Mouse (Mus musculus): ENCODE results near the gene Muc5b. TPM values are rescaled to one million over a fixed set of nuclear protein-coding genes. Genes with fewer than 3 reads are reported as not detected.

The Muc5b gene
- polyA plus RNA-seq, 1 experiment: not detected

DNA sequence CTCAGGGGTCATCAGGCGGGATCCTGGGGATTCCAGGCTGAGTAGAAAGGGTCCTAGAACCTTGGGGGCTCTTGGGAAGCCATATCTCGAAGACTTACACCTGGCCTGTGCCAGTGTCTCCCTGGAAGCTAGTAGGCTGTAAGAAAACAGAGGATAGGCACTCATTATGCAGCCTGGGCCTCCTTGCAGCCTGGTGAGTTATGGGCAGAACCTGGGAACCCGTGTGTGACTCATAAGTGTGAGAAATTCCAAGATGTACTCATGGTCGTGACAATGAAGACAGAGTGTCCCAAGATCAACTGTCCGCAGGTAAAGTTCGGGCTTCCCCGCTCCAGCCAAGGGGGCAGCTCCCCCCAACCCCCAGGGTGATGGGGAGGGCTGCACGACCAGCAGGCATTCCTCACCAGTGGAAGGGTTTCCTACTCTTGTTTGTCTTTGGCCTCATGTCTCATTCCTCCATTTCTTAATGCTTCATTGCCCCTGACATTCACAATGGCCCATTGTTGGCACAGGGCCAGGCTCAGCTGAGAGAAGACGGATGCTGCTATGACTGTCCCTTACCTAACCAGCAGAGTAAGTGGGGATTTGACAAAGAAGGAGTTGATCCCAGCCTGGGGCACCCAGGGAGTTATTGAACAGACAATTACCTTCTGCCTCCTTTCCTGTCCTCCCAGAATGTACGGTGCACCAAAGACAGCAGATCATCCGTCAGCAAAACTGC, 21.4 kb upstream of the Muc5b start:
- TF ChIP-seq CTCF (IDR thresholded peaks at IDR 0.05; ENCODE audit: extremely low read depth, insufficient read length, insufficient replicate concordance, low read depth, low read length): no peak
- no peak for TF ChIP-seq POLR2A (IDR thresholded peaks at IDR 0.05; ENCODE audit: low read depth, low read length)
- Histone ChIP-seq H3K27me3 (ENCODE audit: control insufficient read depth, insufficient read depth, low read length) (no peaks in the 10 kb centered on the region), H3K27ac (ENCODE audit: insufficient read depth, low read depth, low read length) (no peak overlapping the region), H3K36me3 (ENCODE audit: control insufficient read depth, insufficient read depth, low read length) (no peaks in the 10 kb centered on the region), H3K4me3 (ENCODE audit: low read depth, low read length) (no peak overlapping the region), H3K4me1 (ENCODE audit: control insufficient read depth, insufficient read depth, insufficient read length, low read length) (no peaks in the 10 kb centered on the region)
- 64% methylated on average over 11 of the region's 11 CpGs for WGBS

DNA sequence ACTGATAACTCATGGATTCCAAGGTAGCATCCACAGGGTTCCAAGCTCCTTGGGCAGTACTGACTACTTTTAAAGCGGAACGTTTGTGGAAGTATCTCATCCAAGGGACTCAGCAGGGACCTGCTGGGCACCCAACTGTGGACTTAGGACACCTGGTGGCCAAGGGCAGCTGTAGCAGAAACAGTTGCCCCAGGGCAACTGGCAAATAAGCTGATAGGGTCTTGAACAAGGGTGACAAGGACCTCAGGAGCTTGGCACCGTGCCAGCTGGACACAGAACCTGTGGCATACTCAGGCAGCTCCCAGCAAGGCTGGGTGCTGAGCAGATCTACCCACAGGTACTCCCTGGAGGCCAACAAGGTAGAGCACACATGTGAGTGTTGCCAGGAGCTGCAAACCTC, 20.6 kb upstream of the Muc5b start:
- Histone ChIP-seq H3K27ac (ENCODE audit: insufficient read depth, low read depth, low read length) (no peak overlapping the region), H3K4me3 (ENCODE audit: low read depth, low read length) (no peak overlapping the region), H3K27me3 (ENCODE audit: control insufficient read depth, insufficient read depth, low read length) (no peaks in the 10 kb centered on the region), H3K4me1 (ENCODE audit: control insufficient read depth, insufficient read depth, insufficient read length, low read length) (no peaks in the 10 kb centered on the region), H3K36me3 (ENCODE audit: control insufficient read depth, insufficient read depth, low read length) (no peaks in the 10 kb centered on the region)
- TF ChIP-seq POLR2A (IDR thresholded peaks at IDR 0.05; ENCODE audit: low read depth, low read length) (no peak), CTCF (IDR thresholded peaks at IDR 0.05; ENCODE audit: extremely low read depth, insufficient read length, insufficient replicate concordance, low read depth, low read length) (no peak)
- WGBS: 59% methylated on average over 3 of the region's 3 CpGs

DNA sequence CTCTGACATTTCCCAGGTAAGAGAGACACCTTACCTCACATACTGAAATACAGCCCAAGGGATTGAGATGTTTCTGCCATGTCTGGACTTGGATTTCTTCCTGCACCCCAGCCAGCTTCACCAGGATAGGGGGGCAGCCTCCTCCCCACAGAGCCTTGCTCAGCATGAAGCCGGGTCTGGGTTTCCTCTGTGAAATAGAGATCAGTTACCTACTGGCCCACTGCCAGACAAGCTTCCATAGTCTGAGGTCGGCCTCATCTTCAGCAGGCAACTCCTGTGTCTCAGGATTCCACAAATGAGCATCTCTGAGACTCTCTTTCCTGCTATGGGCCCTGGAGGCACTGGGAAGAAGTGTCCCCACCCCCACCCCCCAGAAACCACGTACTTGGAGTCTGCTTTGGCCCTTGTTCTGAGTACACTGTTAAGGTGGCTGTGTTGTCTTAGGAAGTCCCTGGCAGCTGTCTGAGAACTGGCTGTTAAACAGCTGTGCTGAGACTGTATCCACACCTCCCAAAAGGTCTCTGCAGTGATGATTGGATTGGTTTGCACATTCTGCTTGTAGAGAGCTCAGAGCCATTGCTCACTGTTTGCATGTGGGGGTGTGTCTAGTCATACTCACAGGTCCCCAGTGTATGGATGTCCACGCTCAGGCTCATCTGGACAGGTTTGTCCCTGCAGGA, 16.1 kb upstream of the Muc5b start:
- H3K36me3 ChIP-seq (ENCODE audit: control insufficient read depth, insufficient read depth, low read length): no peaks in the 10 kb centered on the region
- no peak for TF ChIP-seq CTCF (IDR thresholded peaks at IDR 0.05; ENCODE audit: extremely low read depth, insufficient read length, insufficient replicate concordance, low read depth, low read length)
- TF ChIP-seq POLR2A (IDR thresholded peaks at IDR 0.05; ENCODE audit: low read depth, low read length): no peak
- no peak overlapping the region for H3K27ac ChIP-seq (ENCODE audit: insufficient read depth, low read depth, low read length)
- H3K4me1 ChIP-seq (ENCODE audit: control insufficient read depth, insufficient read depth, insufficient read length, low read length): no peaks in the 10 kb centered on the region
- H3K4me3 ChIP-seq (ENCODE audit: low read depth, low read length): no peak overlapping the region
- 34% methylated on average over 4 of the region's 4 CpGs for WGBS
- H3K27me3 ChIP-seq (ENCODE audit: control insufficient read depth, insufficient read depth, low read length): 0 out of 2 replicates have a peak, but pooled peaks cover 2% of the 10 kb centered on the region

DNA sequence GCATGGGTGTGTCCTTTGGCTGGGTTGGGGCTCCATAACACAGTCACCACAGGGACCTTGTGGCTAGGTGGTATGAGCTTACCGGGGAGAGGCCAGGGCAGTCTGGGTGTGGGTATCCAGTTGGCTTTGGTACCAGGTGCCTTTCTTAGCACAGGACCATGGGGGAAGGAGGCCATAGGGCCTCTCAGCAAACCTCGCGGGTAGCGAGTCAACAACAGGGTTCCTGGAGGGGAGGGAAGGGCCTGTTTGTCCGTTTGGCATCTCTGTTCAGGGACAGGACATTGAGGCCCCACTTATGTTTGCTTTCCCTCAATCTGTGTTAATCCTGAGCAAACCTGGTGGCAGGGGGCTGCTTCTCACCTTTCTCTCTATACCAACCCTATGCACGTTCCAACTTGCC, 15.2 kb upstream of the Muc5b start:
- no peaks in the 10 kb centered on the region for H3K4me1 ChIP-seq (ENCODE audit: control insufficient read depth, insufficient read depth, insufficient read length, low read length)
- TF ChIP-seq POLR2A (IDR thresholded peaks at IDR 0.05; ENCODE audit: low read depth, low read length) (no peak), CTCF (IDR thresholded peaks at IDR 0.05; ENCODE audit: extremely low read depth, insufficient read length, insufficient replicate concordance, low read depth, low read length) (no peak)
- 0 out of 2 replicates have a peak, but pooled peaks cover 2% of the 10 kb centered on the region for H3K27me3 ChIP-seq (ENCODE audit: control insufficient read depth, insufficient read depth, low read length)
- WGBS: 54% methylated on average over 6 of the region's 6 CpGs
- no peak overlapping the region for H3K27ac ChIP-seq (ENCODE audit: insufficient read depth, low read depth, low read length)
- no peaks in the 10 kb centered on the region for H3K36me3 ChIP-seq (ENCODE audit: control insufficient read depth, insufficient read depth, low read length)
- no peak overlapping the region for H3K4me3 ChIP-seq (ENCODE audit: low read depth, low read length)

DNA sequence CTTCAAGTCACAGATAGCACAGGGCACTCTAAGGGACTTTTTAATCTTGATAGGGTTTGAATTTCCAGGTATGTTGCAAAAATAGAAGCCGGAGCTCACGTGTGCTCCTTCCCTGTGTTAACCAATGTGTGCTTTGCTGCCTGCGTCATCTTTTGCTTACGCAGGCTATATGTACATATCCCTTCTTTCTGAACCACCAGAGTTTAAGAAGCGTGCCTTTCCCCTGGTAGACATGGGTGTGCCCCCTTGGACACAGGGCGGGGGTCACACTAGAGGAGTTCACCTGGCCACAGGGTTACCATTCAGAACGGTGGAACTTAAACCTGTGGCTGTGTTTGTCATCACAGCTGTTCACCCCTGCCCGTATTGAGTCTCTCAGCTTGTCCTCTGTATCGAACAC, 14.5 kb upstream of the Muc5b start:
- no peak overlapping the region for H3K4me3 ChIP-seq (ENCODE audit: low read depth, low read length)
- WGBS: 72% methylated on average over 9 of the region's 9 CpGs
- 0 out of 2 replicates have a peak, but pooled peaks cover 2% of the 10 kb centered on the region for H3K27me3 ChIP-seq (ENCODE audit: control insufficient read depth, insufficient read depth, low read length)
- no peak for TF ChIP-seq CTCF (IDR thresholded peaks at IDR 0.05; ENCODE audit: extremely low read depth, insufficient read length, insufficient replicate concordance, low read depth, low read length)
- no peak for TF ChIP-seq POLR2A (IDR thresholded peaks at IDR 0.05; ENCODE audit: low read depth, low read length)
- no peak overlapping the region for H3K27ac ChIP-seq (ENCODE audit: insufficient read depth, low read depth, low read length)
- H3K36me3 ChIP-seq (ENCODE audit: control insufficient read depth, insufficient read depth, low read length): no peaks in the 10 kb centered on the region
- no peaks in the 10 kb centered on the region for H3K4me1 ChIP-seq (ENCODE audit: control insufficient read depth, insufficient read depth, insufficient read length, low read length)

DNA sequence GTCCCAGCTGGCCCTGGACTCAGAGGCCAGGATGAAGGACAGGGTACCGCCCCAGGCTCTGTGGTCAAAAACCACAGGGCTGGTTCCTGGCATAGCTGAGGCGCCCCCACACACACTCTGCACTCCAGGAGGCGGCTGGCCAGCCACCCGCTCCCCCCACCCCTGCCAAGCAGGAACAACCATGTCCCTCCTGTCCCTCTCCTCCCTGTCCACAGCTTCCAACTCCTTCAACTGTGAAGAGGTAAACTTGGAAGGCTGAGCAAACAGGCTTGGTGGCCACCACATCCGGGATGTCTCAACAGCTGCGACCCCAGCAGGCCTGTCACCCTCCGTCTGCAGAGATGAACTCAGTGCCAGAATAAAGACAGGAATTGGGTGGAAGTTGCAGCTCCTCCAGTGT, 2.9 kb upstream of the Muc5b start:
- Histone ChIP-seq H3K27ac (ENCODE audit: insufficient read depth, low read depth, low read length) (no peak overlapping the region), H3K4me3 (ENCODE audit: low read depth, low read length) (no peak overlapping the region), H3K4me1 (ENCODE audit: control insufficient read depth, insufficient read depth, insufficient read length, low read length) (no peaks in the 10 kb centered on the region), H3K27me3 (ENCODE audit: control insufficient read depth, insufficient read depth, low read length) (peaks cover 2% of the 10 kb centered on the region; the same call in 1 of the 2 replicates), H3K36me3 (ENCODE audit: control insufficient read depth, insufficient read depth, low read length) (no peaks in the 10 kb centered on the region)
- TF ChIP-seq POLR2A (IDR thresholded peaks at IDR 0.05; ENCODE audit: low read depth, low read length): no peak
- no peak for TF ChIP-seq CTCF (IDR thresholded peaks at IDR 0.05; ENCODE audit: extremely low read depth, insufficient read length, insufficient replicate concordance, low read depth, low read length)
- WGBS: 67% methylated on average over 7 of the region's 7 CpGs

DNA sequence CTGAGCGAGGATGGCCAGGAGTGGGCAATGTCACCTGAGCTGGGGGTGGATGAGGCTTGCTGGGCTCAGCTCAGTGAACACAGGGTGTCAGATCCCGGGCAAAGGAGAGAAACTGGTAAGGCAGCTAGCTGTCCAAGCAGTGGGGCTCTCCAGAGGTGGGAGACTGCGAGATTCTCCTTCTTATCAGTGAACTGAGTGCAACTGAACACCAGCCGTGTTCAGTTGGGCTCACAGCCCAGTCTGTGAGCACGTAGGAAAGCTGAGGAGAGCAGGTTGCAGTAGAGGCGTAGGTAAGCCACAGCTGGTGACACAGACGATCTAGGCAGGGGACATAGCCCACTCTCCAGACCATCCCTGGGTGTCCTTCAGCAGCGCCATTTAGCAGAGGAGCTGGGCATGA, 2.4 kb upstream of the Muc5b start:
- Histone ChIP-seq H3K4me3 (ENCODE audit: low read depth, low read length) (no peak overlapping the region), H3K36me3 (ENCODE audit: control insufficient read depth, insufficient read depth, low read length) (no peaks in the 10 kb centered on the region), H3K27ac (ENCODE audit: insufficient read depth, low read depth, low read length) (no peak overlapping the region), H3K27me3 (ENCODE audit: control insufficient read depth, insufficient read depth, low read length) (peaks cover 2% of the 10 kb centered on the region; the same call in 1 of the 2 replicates), H3K4me1 (ENCODE audit: control insufficient read depth, insufficient read depth, insufficient read length, low read length) (no peaks in the 10 kb centered on the region)
- TF ChIP-seq CTCF (IDR thresholded peaks at IDR 0.05; ENCODE audit: extremely low read depth, insufficient read length, insufficient replicate concordance, low read depth, low read length) (no peak), POLR2A (IDR thresholded peaks at IDR 0.05; ENCODE audit: low read depth, low read length) (no peak)
- 49% methylated on average over 8 of the region's 8 CpGs for WGBS

Measured in small intestine, adult 2 months (tissue).